Mouse (Mus musculus) liver, embryonic 14.5 days (tissue): Measurements from ENCODE around the gene Rims4.

Experiments
- CTCF ChIP-seq: IDR thresholded peaks from 2 replicates; pipeline ENCODE4 v1.5.1; 2016; ENCODE audit warnings: antibody characterized with exemption, low read depth, control low read depth
- EP300 ChIP-seq: IDR thresholded peaks from 2 replicates; pipeline ENCODE4 v1.6.1; 2016; ENCODE audit warnings: antibody characterized with exemption, low read depth

DNA sequence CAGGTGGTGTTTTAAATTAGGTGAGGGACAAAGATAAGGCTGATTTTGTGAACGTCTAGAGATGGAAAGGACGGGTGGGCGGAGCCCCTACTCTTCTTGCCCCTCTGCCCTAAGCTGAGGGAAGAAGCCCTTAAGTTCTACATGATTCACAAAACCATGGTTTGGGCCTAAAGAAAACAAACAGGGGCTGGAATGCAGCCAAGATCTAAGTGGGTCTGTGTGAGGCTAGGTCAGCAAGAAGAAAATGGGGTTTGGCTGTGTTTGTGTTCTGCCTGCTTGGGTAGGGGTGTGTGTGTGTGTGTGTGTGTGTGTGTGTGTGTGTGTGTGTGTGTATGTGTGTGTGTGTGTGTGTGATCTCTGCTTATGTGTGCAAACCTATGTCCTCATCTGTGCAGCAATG lies 6.0 kb upstream of the Rims4 start:
- no peak for TF ChIP-seq CTCF
- TF ChIP-seq EP300 = no peak
